ENCODE assay signal across 8 mouse cellular contexts in the genomic region with DNA sequence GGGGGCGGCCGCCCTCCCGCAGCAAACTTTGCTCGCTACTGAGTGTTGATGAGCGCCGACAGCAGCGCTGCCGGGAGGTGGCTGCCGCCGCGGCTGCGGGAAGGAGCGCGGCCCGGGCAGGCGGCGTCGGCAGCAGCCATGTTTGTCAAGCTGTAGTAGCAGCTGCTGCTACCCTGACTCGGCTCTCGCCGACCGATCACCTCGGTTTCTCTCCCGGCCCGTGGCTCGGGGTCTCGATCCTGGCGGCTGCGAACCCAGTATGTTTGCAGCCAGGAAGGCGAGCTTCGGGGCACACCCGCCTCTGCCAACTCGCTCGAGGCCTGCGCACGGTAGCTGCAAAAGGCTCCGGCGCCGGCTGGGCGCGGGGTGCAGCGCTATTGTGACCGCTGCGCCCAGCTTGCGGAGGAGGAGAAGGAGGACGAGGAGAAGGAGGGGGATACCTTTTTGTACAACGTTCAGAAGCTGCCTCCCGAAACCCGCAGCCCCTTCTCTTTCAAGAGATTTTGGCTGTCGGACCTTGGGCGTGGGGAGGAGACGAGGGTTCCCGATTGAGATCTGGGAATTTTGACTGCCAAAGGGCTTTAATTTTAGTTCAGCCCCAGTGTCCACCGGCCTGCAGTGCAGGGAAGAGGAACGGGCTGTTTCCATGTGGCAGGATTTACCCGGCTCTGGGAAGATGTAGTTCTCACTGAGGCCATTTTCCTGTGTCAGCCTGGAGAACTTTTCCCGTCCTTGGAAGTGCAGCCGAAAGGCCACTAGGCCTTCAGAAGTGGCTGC. TPM values are rescaled to one million over a fixed set of nuclear protein-coding genes. Genes with fewer than 3 reads are reported as not detected.
DNase-seq lines count a peak whose midpoint lies in the region; ATAC-seq and TF ChIP-seq lines count a peak whose summit lies in the region.

No protein-coding gene starts in this region.

- TF ChIP-seq EP300 in MEL (IDR thresholded peaks at IDR 0.05; ENCODE audit: low read depth in 1 of 2, low read length in 2 of 2) = no peak

- H3K27me3 ChIP-seq in MEL (ENCODE audit: control insufficient read depth in 1 of 2, insufficient read depth in 2 of 2, low read length in 2 of 2) = no peaks in the 10 kb centered on the region
- H3K27me3 ChIP-seq in forebrain, embryonic 12.5 days = no peaks in the 10 kb centered on the region
- H3K27me3 ChIP-seq in lung, embryonic 15.5 days = no peaks in the 10 kb centered on the region

- peak; percentile 60 for DNase-seq in MEL (ENCODE audit: low read depth, low spot score)
- DNase-seq in c-Kit-positive CD71-positive TER-119-positive erythroid progenitor cells, embryonic 14.5 days (ENCODE audit: low spot score) = peak; percentile 47
- DNase-seq in heart, postnatal 10 days = peak; percentile 81 to 86
- peak; percentile 47 to 73 for DNase-seq in layer of hippocampus, adult 18-20 months (ENCODE audit: low spot score in 2 of 2)
- DNase-seq in right cerebral cortex, postnatal 10 days (ENCODE audit: low spot score in 2 of 2) = peak; percentile 65 to 73
- peak; percentile 61 for DNase-seq in urinary bladder, postnatal 25 days (ENCODE audit: low spot score)

- no peaks in the 10 kb centered on the region for H3K9me3 ChIP-seq in MEL (replicated peaks; ENCODE audit: insufficient read depth, low read length)
- no peaks in the 10 kb centered on the region for H3K9me3 ChIP-seq in forebrain, embryonic 12.5 days
- no peaks in the 10 kb centered on the region for H3K9me3 ChIP-seq in lung, embryonic 15.5 days

- H3K4me1 ChIP-seq in MEL (ENCODE audit: control insufficient read depth in 1 of 2, insufficient read depth in 2 of 2, low read length in 2 of 2) = peaks cover 0 to 10% of the 10 kb centered on the region in 2 experiments; a peak in 2 of 4 replicates
- H3K4me1 ChIP-seq in forebrain, embryonic 12.5 days = peaks cover 62% of the 10 kb centered on the region
- H3K4me1 ChIP-seq in lung, embryonic 15.5 days = peaks cover 47% of the 10 kb centered on the region

- TF ChIP-seq RAD21 in MEL (IDR thresholded peaks at IDR 0.05; ENCODE audit: low read depth, low read length) = no peak

- ATAC-seq in forebrain, embryonic 12.5 days (ENCODE audit: low FRiP score) = peak; percentile 19
- ATAC-seq in lung, embryonic 15.5 days (ENCODE audit: borderline replicate concordance, extremely low read depth, low FRiP score, low TSS enrichment) = no peak

- peaks cover 0 to 16% of the 10 kb centered on the region in 2 experiments for H3K36me3 ChIP-seq in MEL (ENCODE audit: control insufficient read depth in 1 of 2, insufficient read depth in 2 of 2, low read length in 2 of 2)
- H3K36me3 ChIP-seq in forebrain, embryonic 12.5 days (replicated peaks) = peaks cover 37% of the 10 kb centered on the region
- peaks cover 35% of the 10 kb centered on the region for H3K36me3 ChIP-seq in lung, embryonic 15.5 days

- peak overlapping the region; percentile 74 to 87 for H3K4me3 ChIP-seq in MEL (ENCODE audit: control insufficient read depth in 1 of 2, insufficient read depth in 1 of 2, low read depth in 2 of 2, low read length in 2 of 2)
- H3K4me3 ChIP-seq in forebrain, embryonic 12.5 days (replicated peaks) = peak overlapping the region; percentile 87
- peak overlapping the region; percentile 71 for H3K4me3 ChIP-seq in lung, embryonic 15.5 days

- TF ChIP-seq POLR2A in MEL (IDR thresholded peaks at IDR 0.05; ENCODE audit: control insufficient read depth in 1 of 2, insufficient read depth in 1 of 2, low read depth in 1 of 2, low read length in 2 of 2, poor library complexity in 1 of 2) = peak; percentile 32 to 38; a peak in 2 of 4 replicates

- WGBS in forebrain, embryonic 12.5 days = under 1% methylated on average over 54 of the region's 58 CpGs
- under 1% methylated on average over 56 of the region's 58 CpGs for WGBS in lung, embryonic 15.5 days

- peak overlapping the region; percentile 97 for H3K9ac ChIP-seq in MEL (ENCODE audit: control insufficient read depth, low read depth, low read length, poor library complexity, severe bottlenecking)
- H3K9ac ChIP-seq in forebrain, embryonic 12.5 days = peak overlapping the region; percentile 98
- H3K9ac ChIP-seq in lung, embryonic 15.5 days = peak overlapping the region; percentile 90

- H3K4me2 ChIP-seq in forebrain, embryonic 12.5 days = peak overlapping the region; percentile 68
- H3K4me2 ChIP-seq in lung, embryonic 15.5 days = peak overlapping the region; percentile 86

- peaks cover 9% of the 10 kb centered on the region for H3K79me2 ChIP-seq in MEL (ENCODE audit: control insufficient read depth, insufficient read depth, low read length, poor library complexity)

- H3K27ac ChIP-seq in MEL (ENCODE audit: control insufficient read depth, low read depth, low read length) = peak overlapping the region; percentile 73
- peak overlapping the region; percentile 99 for H3K27ac ChIP-seq in forebrain, embryonic 12.5 days
- peak overlapping the region; percentile 98 for H3K27ac ChIP-seq in lung, embryonic 15.5 days

- intact Hi-C loops in heart, postnatal 10 days (cut with DNase I) = loop anchor here (10.0 kb wide), 1 partner anchor 232 kb away; a partner anchor contains a TSS

- TF ChIP-seq CTCF in MEL (IDR thresholded peaks at IDR 0.05 in 2 of 3, conservative IDR thresholded peaks at IDR 0.05 in 1 of 3; ENCODE audit: control insufficient read depth in 1 of 3, insufficient read depth in 1 of 3, low read depth in 2 of 3, low read length in 3 of 3, poor library complexity in 1 of 3, severe bottlenecking in 1 of 3) = no peak

TF ChIP-seq in MEL, 35 proteins besides CTCF, POLR2A, EP300 and RAD21:
- TF ChIP-seq ZC3H11A (IDR thresholded peaks at IDR 0.05; ENCODE audit: low read depth, low read length) = no peak
- no peak for TF ChIP-seq MAFK (IDR thresholded peaks at IDR 0.05; ENCODE audit: borderline replicate concordance, low read depth, low read length)
- TF ChIP-seq NELFE (IDR thresholded peaks at IDR 0.05; ENCODE audit: low read depth, low read length) = peak; percentile 31; the same call in 1 of the 2 replicates
- 0 out of 2 replicates have a peak, but pooled peaks have one; percentile 29 for TF ChIP-seq CHD1 (IDR thresholded peaks at IDR 0.05; ENCODE audit: low read depth, low read length)
- TF ChIP-seq UBTF (IDR thresholded peaks at IDR 0.05; ENCODE audit: borderline replicate concordance, insufficient read depth, low read depth, low read length) = 0 out of 2 replicates have a peak, but pooled peaks have one; percentile 38
- 0 out of 2 replicates have a peak, but pooled peaks have one; percentile 22 for TF ChIP-seq NRF1 (IDR thresholded peaks at IDR 0.05; ENCODE audit: insufficient read depth, low read depth, low read length, poor library complexity, severe bottlenecking)

RNA-seq across cellular contexts. Expression of a gene that starts 3.0 kb away (rescaled TPM):
- total RNA-seq in MEL (2012; rRNA removed) = 10.0 and 13.3 TPM in 2 replicates
- 10 to 100 TPM in 1 of 2 experiments, 1 to 10 TPM in 1; 6.3 to 59.3 TPM for polyA plus RNA-seq in MEL (2012; ENCODE audit: insufficient read depth in 1 of 2, insufficient read length in 2 of 2, low read depth in 1 of 2, low replicate concordance in 2 of 2, missing spikeins in 1 of 2)
- 83.4 and 83.6 TPM in 2 replicates for polyA plus RNA-seq in forebrain, embryonic 12.5 days (2016; fragmentation: Nextera tagmentation; extraction: Ambion mirVana)
- total RNA-seq in heart, postnatal 10 days (2021) = 10 to 100 TPM; 88.2 to 97.9 TPM
- total RNA-seq in layer of hippocampus, adult 18-20 months (2021) = 100 to 1,000 TPM; 111 to 124 TPM
- polyA plus RNA-seq in lung, embryonic 15.5 days (2015; fragmentation: Nextera tagmentation; extraction: Ambion mirVana) = 61.0 and 61.7 TPM in 2 replicates
